Mouse (Mus musculus) midbrain, embryonic 16.5 days (tissue): ENCODE data around the gene Zfp365. TPM values are rescaled to one million over a fixed set of nuclear protein-coding genes. Genes with fewer than 3 reads are reported as not detected.

ENCODE experiments used
- ATAC-seq: fragments of 200-750 bp; cut with Nextera tagmentation; 2 replicates; pipeline ENCODE4 v1.8.0; 2017; ENCODE audit warnings: moderate TSS enrichment
- H3K27ac ChIP-seq: fragments of 300-500 bp; sonication (generic); 2 replicates; pipeline ENCODE4 v1.5.1; 2014; ENCODE audit warnings: mild to moderate bottlenecking, low read length, mixed read lengths
- H3K27me3 ChIP-seq: fragments of 300-500 bp; sonication (generic); 2 replicates; pipeline ENCODE4 v1.6.1; 2014; ENCODE audit warnings: low read depth, low read length, mixed read lengths; ENCODE audit not compliant: control insufficient read depth, insufficient read depth
- H3K36me3 ChIP-seq: fragments of 300-500 bp; sonication (generic); 2 replicates; pipeline ENCODE4 v1.6.1; 2014; ENCODE audit warnings: mild to moderate bottlenecking, low read length, moderate library complexity, mixed read lengths; ENCODE audit not compliant: control insufficient read depth, insufficient read depth
- H3K4me1 ChIP-seq: fragments of 300-500 bp; sonication (generic); 2 replicates; pipeline ENCODE4 v1.6.1; 2014; ENCODE audit warnings: mild to moderate bottlenecking, low read length, mixed read lengths; ENCODE audit not compliant: control insufficient read depth, insufficient read depth
- H3K4me2 ChIP-seq: fragments of 300-500 bp; sonication (generic); 2 replicates; pipeline ENCODE4 v1.6.1; 2014; ENCODE audit warnings: mild to moderate bottlenecking, low read length, mixed read lengths
- H3K4me3 ChIP-seq: fragments of 300-500 bp; sonication (generic); 2 replicates; pipeline ENCODE4 v1.5.1; 2014; ENCODE audit warnings: low read depth, mild to moderate bottlenecking, low read length, moderate library complexity, mixed read lengths
- H3K9ac ChIP-seq: fragments of 300-500 bp; sonication (generic); 2 replicates; pipeline ENCODE4 v1.6.1; 2014; ENCODE audit warnings: low read depth, low read length, mixed read lengths
- H3K9me3 ChIP-seq: fragments of 300-500 bp; sonication (generic); replicated peaks from 2 replicates; pipeline ENCODE4 v1.6.1; 2014; ENCODE audit warnings: mild to moderate bottlenecking, low read length, mixed read lengths; ENCODE audit not compliant: control insufficient read depth, poor library complexity, severe bottlenecking
- WGBS: fragments of 180-500 bp; shearing (Covaris S2); extraction: QIAGEN DNeasy Blood & Tissue Kit; methylation state at CpG from one replicate; pipeline ENCODE4 v1.1.7; 2014; 5-methylcytosine and 5-hydroxymethylcytosine counted together
- polyA plus RNA-seq: library from polyadenylated mRNA; unstranded; fragments of >200 nt; fragmentation: Nextera tagmentation; extraction: Ambion mirVana; gene quantifications from 2 replicates; pipeline ENCODE4 v1.2.1, GENCODE M21; 2015

Zfp365 gene
- polyA plus RNA-seq, 1 experiment from 2014 or later, result 7.4 TPM

GRCm38 (mm10) chr10:67846016-67846650 is 66.3 kb downstream of the Zfp365 start:
- H3K27ac ChIP-seq, result no peak overlapping the region
- H3K4me3 ChIP-seq, result no peak overlapping the region
- H3K4me2 ChIP-seq, result no peak overlapping the region
- H3K36me3 ChIP-seq, result no peaks in the 10 kb centered on the region
- H3K9me3 ChIP-seq, result no peaks in the 10 kb centered on the region
- ATAC-seq, result no peak
- 79% methylated on average over 14 of the region's 14 CpGs for WGBS
- H3K9ac ChIP-seq, result no peak overlapping the region
- H3K27me3 ChIP-seq, result no peaks in the 10 kb centered on the region
- no peaks in the 10 kb centered on the region for H3K4me1 ChIP-seq

- no peak overlapping the region for H3K4me2 ChIP-seq
- no peaks in the 10 kb centered on the region for H3K36me3 ChIP-seq
- no peak overlapping the region for H3K4me3 ChIP-seq
- H3K9ac ChIP-seq, result no peak overlapping the region
- no peaks in the 10 kb centered on the region for H3K27me3 ChIP-seq
- no peak overlapping the region for H3K27ac ChIP-seq
- 84% methylated on average over 10 of the region's 10 CpGs for WGBS
- ATAC-seq, result no peak
- no peaks in the 10 kb centered on the region for H3K9me3 ChIP-seq
- no peaks in the 10 kb centered on the region for H3K4me1 ChIP-seq
Observed at GRCm38 (mm10) chr10:67841596-67841995, 70.9 kb downstream of the Zfp365 start.

GRCm38 (mm10) chr10:67840735-67841134 is 71.7 kb downstream of the Zfp365 start:
- no peaks in the 10 kb centered on the region for H3K36me3 ChIP-seq
- H3K9ac ChIP-seq, result no peak overlapping the region
- H3K4me1 ChIP-seq, result no peaks in the 10 kb centered on the region
- no peak overlapping the region for H3K4me3 ChIP-seq
- H3K9me3 ChIP-seq, result no peaks in the 10 kb centered on the region
- H3K27ac ChIP-seq, result no peak overlapping the region
- H3K27me3 ChIP-seq, result no peaks in the 10 kb centered on the region
- 97% methylated on average over 4 of the region's 4 CpGs for WGBS
- ATAC-seq, result no peak
- H3K4me2 ChIP-seq, result no peak overlapping the region

- Histone ChIP-seq H3K4me2 (no peak overlapping the region), H3K4me1 (no peaks in the 10 kb centered on the region), H3K4me3 (no peak overlapping the region), H3K9me3 (no peaks in the 10 kb centered on the region), H3K27me3 (no peaks in the 10 kb centered on the region), H3K27ac (no peak overlapping the region), H3K9ac (no peak overlapping the region), H3K36me3 (no peaks in the 10 kb centered on the region)
- WGBS, result 90% methylated on average over 3 of the region's 3 CpGs
- ATAC-seq, result no peak
Observed at GRCm38 (mm10) chr10:67839156-67839555, 73.3 kb downstream of the Zfp365 start.

- no peaks in the 10 kb centered on the region for H3K9me3 ChIP-seq
- H3K27ac ChIP-seq, result no peak overlapping the region
- no peak overlapping the region for H3K4me2 ChIP-seq
- WGBS, result 75% methylated on average over 17 of the region's 17 CpGs
- H3K36me3 ChIP-seq, result no peaks in the 10 kb centered on the region
- H3K4me1 ChIP-seq, result no peaks in the 10 kb centered on the region
- no peak overlapping the region for H3K9ac ChIP-seq
- no peaks in the 10 kb centered on the region for H3K27me3 ChIP-seq
- no peak for ATAC-seq
- H3K4me3 ChIP-seq, result no peak overlapping the region
Observed at GRCm38 (mm10) chr10:67836426-67836825, 76.0 kb downstream of the Zfp365 start.

Other genes with a start within 250 kb of the Zfp365 start
- 3.0 and 3.3 TPM in 2 replicates for gene Rtkn2, start 66.9 kb upstream of the Zfp365 start, polyA plus RNA-seq